Mouse (Mus musculus) hindbrain, embryonic 12.5 days (tissue): ENCODE measurements around the gene Gtf2e1. TPM values are rescaled to one million over a fixed set of nuclear protein-coding genes. Genes with fewer than 3 reads are reported as not detected.

Experiments used
- ATAC-seq: fragments of 200-750 bp; cut with Nextera tagmentation; 2 replicates; pipeline ENCODE4 v1.8.0; 2017; ENCODE audit warnings: moderate TSS enrichment; ENCODE audit not compliant: low FRiP score
- H3K27ac ChIP-seq: fragments of 300-500 bp; sonication (generic); 2 replicates; pipeline ENCODE4 v1.5.1; 2016; ENCODE audit warnings: mild to moderate bottlenecking
- H3K27me3 ChIP-seq: fragments of 300-500 bp; sonication (generic); 2 replicates; pipeline ENCODE4 v1.6.1; 2016; ENCODE audit warnings: mild to moderate bottlenecking
- H3K36me3 ChIP-seq: fragments of 300-500 bp; sonication (generic); 2 replicates; pipeline ENCODE4 v1.6.1; 2016; ENCODE audit warnings: mild to moderate bottlenecking
- H3K4me1 ChIP-seq: fragments of 300-500 bp; sonication (generic); 2 replicates; pipeline ENCODE4 v1.6.1; 2016
- H3K4me2 ChIP-seq: fragments of 300-500 bp; sonication (generic); replicated peaks from 2 replicates; pipeline ENCODE4 v1.6.1; 2016; ENCODE audit warnings: mild to moderate bottlenecking
- H3K4me3 ChIP-seq: fragments of 300-500 bp; sonication (generic); 2 replicates; pipeline ENCODE4 v1.5.1; 2016; ENCODE audit warnings: mild to moderate bottlenecking
- H3K9ac ChIP-seq: fragments of 300-500 bp; sonication (generic); 2 replicates; pipeline ENCODE4 v1.6.1; 2016; ENCODE audit warnings: mild to moderate bottlenecking, moderate library complexity
- H3K9me3 ChIP-seq: fragments of 300-500 bp; sonication (generic); replicated peaks from 2 replicates; pipeline ENCODE4 v1.6.1; 2016; ENCODE audit warnings: mild to moderate bottlenecking
- WGBS: fragments of 180-500 bp; shearing (Covaris S2); methylation state at CpG from one replicate; pipeline ENCODE4 v1.1.7; 2016; 5-methylcytosine and 5-hydroxymethylcytosine counted together
- polyA plus RNA-seq: library from polyadenylated mRNA; unstranded; fragments of >200 nt; fragmentation: Nextera tagmentation; extraction: Ambion mirVana; gene quantifications from 2 replicates; pipeline ENCODE4 v1.2.1, GENCODE M21; 2016

Gtf2e1 gene
- polyA plus RNA-seq, 1 experiment from 2014 or later = 45.1 TPM

DNA sequence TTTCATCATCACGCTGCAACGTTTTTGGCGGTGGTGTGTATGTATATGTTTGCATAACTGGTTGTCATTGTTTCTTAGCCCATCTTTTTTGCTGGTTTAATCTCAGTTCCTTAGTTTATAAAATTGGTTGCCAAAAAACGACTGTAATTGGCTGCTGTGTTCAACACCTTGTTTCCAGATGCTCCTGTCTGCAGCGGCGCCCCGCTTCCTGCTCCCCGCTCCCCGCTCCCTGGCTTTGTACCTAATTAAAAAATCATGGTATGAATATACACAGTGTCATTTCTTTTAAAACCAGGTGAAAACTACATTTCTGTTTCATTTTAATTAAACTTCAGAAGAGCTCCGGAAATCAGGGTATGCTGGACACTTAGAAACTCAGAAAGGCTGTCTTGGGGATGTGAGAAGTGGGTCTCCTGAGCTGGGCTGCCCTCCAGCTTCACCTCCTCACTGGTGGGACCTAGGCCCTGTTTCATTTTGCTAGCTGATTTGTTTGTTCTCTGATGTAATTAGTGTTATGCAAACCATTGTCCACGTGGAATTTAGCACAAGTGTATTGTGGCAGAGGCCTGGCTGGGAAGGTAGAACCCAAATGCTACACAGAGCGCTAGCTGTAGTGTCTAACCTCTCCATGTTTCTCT, 32.6 kb upstream of the Gtf2e1 start:
- H3K4me3 ChIP-seq = no peak overlapping the region
- ATAC-seq = no peak
- H3K27ac ChIP-seq = no peak overlapping the region
- WGBS = 91% methylated on average over 12 of the region's 12 CpGs
- H3K27me3 ChIP-seq = no peaks in the 10 kb centered on the region
- H3K4me1 ChIP-seq = no peaks in the 10 kb centered on the region
- H3K4me2 ChIP-seq = no peak overlapping the region
- peaks cover 9% of the 10 kb centered on the region; the same call in 1 of the 2 replicates for H3K36me3 ChIP-seq
- H3K9me3 ChIP-seq = peaks cover 4% of the 10 kb centered on the region; the same call in 1 of the 2 replicates
- no peak overlapping the region for H3K9ac ChIP-seq

DNA sequence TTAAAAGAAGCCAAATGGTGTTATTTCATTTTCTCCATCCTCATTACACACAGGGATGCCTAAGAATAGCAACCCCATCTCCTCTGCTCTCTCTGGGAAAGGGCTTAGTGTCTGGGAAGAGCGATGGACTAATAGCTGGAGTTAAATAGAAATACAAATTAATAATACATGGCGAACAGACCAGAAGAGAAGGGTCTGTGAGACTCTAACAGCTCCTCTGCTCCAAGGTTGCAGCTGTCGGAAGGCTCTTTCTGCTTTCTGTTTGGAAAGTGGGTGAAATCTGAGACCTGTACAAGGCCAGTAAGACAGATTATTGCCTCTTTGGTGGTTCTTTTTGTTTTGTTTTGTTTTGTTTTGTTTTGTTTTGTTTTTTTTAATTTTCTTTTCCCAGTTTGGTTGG, 32.0 kb upstream of the Gtf2e1 start:
- Histone ChIP-seq H3K4me1 (no peaks in the 10 kb centered on the region), H3K27me3 (no peaks in the 10 kb centered on the region), H3K9me3 (peaks cover 4% of the 10 kb centered on the region; the same call in 1 of the 2 replicates), H3K27ac (no peak overlapping the region), H3K9ac (no peak overlapping the region), H3K36me3 (peaks cover 9% of the 10 kb centered on the region; the same call in 1 of the 2 replicates), H3K4me3 (no peak overlapping the region), H3K4me2 (no peak overlapping the region)
- WGBS = 84% methylated on average over 3 of the region's 3 CpGs
- no peak for ATAC-seq

DNA sequence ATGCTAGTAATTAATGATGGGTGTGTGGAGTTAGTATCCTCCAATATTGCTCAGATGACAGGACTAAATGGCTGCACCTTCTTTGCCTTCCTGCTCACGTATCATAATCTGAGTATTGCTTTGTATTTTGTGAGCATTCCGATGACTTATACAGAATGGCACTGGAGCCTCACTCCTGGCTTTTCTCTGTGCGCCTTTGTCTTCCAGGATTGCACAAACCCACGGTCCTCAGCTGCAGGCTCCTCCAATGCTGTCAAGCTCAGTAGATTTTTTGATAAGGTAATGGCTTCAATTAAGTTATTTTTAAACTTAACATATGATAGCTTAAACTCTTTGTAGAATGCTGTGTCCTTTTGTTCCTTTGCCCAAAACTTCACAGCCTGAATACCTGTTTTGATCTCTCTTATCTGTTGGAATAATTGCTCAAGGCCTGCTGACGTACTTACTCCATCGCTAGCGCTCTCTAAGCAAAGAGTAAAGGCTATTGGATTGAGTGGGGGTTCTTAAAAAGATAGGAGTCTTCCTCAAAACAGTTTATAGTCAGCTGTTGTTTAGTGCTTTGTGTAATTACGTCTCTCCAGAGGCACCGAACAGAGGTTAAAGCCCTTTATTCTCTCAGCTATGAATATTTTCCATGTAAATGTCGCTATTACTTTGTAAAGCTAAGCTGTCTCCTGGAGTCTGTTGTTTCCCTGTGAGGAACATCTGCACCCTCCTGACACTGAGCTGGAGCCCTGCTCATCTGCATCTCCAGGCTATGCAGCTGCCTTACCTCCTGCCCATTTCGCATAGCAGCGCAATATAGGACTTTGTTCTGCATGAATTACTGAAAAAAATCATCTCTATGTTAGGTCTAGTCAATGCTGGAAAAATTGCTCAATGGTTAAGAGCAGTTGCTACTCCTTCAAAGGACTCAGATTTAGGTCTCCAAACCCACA, 27.8 kb upstream of the Gtf2e1 start:
- Histone ChIP-seq H3K4me2 (no peak overlapping the region), H3K9ac (no peak overlapping the region), H3K27me3 (no peaks in the 10 kb centered on the region), H3K4me1 (no peaks in the 10 kb centered on the region), H3K36me3 (peaks cover 2% of the 10 kb centered on the region; the same call in 1 of the 2 replicates), H3K9me3 (no peaks in the 10 kb centered on the region), H3K4me3 (no peak overlapping the region), H3K27ac (no peak overlapping the region)
- WGBS = 87% methylated on average over 12 of the region's 12 CpGs
- no peak for ATAC-seq

DNA sequence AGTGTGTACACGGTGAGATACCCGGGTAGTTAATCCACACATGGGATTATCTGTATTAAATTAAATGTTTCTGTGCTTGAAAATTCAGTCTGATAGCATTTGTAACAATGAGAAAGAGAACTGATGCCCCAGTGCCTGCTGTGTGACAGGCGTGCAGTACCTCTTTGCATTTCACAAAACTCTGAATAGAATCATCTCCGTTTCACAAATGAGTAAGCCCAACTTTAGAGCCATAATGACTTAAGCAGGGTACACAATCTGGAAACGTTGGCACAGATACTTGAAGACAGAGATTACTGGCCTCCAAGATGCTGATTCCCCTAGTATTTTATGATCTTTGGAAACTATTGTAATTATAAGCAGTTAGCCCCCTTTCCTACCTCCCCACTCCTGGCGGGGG, 26.5 kb upstream of the Gtf2e1 start:
- no peak overlapping the region for H3K9ac ChIP-seq
- no peaks in the 10 kb centered on the region for H3K4me1 ChIP-seq
- no peaks in the 10 kb centered on the region for H3K27me3 ChIP-seq
- no peaks in the 10 kb centered on the region for H3K36me3 ChIP-seq
- WGBS = 81% methylated on average over 6 of the region's 6 CpGs
- no peak for ATAC-seq
- H3K4me3 ChIP-seq = no peak overlapping the region
- no peak overlapping the region for H3K27ac ChIP-seq
- no peaks in the 10 kb centered on the region for H3K9me3 ChIP-seq
- H3K4me2 ChIP-seq = no peak overlapping the region

DNA sequence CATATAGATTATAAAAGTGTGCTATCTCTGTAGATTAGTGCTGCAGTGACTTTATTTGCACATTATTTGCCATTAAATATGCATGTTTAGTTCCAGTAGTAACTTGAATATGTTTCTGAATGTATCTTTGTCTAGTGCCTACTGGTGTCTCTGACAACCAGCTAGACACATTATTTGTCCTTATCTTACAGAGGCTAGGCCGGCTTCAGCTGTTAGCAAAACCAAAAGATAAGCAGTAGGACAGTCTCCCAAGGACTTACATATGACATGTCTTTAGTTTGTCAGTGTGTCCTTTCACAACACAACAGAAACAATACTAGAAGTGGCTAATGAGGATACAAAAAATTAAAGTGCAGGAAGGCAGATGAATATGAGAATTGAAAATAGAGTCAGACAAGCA, 25.5 kb upstream of the Gtf2e1 start:
- no peaks in the 10 kb centered on the region for H3K27me3 ChIP-seq
- no peak overlapping the region for H3K27ac ChIP-seq
- no peaks in the 10 kb centered on the region for H3K9me3 ChIP-seq
- no peak overlapping the region for H3K4me3 ChIP-seq
- ATAC-seq = no peak
- H3K9ac ChIP-seq = no peak overlapping the region
- 93% methylated on average over 1 of the region's 1 CpGs for WGBS
- no peak overlapping the region for H3K4me2 ChIP-seq
- no peaks in the 10 kb centered on the region for H3K36me3 ChIP-seq
- no peaks in the 10 kb centered on the region for H3K4me1 ChIP-seq

DNA sequence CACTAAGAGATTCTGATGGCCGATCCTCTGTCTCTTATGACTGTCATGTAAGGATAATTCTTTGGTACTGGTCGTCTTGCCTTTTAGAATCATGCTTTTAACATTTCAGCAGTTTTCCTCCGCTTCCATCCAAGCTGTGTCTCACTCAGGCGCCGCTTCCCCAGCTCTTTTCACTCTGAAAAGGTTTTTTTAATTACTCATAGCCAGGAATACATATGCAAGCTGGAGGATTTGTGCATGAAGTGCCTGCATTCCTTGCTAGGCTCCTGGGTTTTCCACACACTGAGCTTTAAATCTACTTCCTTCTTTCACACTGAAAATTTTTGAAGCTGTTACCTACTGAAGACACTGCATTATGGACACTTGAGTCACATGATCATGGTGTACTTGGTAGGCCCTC, 23.4 kb upstream of the Gtf2e1 start:
- Histone ChIP-seq H3K36me3 (peaks cover 7% of the 10 kb centered on the region; the same call in 1 of the 2 replicates), H3K9me3 (no peaks in the 10 kb centered on the region), H3K9ac (no peak overlapping the region), H3K27ac (no peak overlapping the region), H3K4me1 (no peaks in the 10 kb centered on the region), H3K4me2 (no peak overlapping the region), H3K27me3 (no peaks in the 10 kb centered on the region), H3K4me3 (no peak overlapping the region)
- WGBS = 93% methylated on average over 5 of the region's 5 CpGs
- ATAC-seq = no peak

DNA sequence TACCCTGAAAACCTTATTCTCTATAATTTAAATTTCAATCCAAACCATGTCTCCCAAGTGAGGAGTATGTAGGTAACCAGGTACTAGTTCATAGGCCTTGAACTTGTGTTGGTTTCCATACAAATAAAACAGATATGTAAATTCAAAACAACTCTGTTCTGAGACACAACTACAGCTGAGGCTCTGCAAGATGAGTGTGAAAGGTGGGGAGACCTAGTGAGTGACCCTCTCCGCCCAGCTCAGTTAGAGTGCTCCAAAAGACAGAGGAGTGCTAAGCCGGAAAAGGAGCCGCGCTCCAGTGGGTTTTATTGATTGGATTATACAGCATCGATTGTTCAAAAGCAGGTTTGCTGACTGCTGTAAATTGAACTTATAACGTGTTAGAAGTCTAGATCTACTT, 22.8 kb upstream of the Gtf2e1 start:
- WGBS = 76% methylated on average over 6 of the region's 6 CpGs
- no peak overlapping the region for H3K4me2 ChIP-seq
- H3K4me1 ChIP-seq = no peaks in the 10 kb centered on the region
- no peak overlapping the region for H3K27ac ChIP-seq
- H3K4me3 ChIP-seq = no peak overlapping the region
- no peaks in the 10 kb centered on the region for H3K27me3 ChIP-seq
- ATAC-seq = no peak
- no peak overlapping the region for H3K9ac ChIP-seq
- peaks cover 12% of the 10 kb centered on the region for H3K36me3 ChIP-seq
- H3K9me3 ChIP-seq = no peaks in the 10 kb centered on the region

DNA sequence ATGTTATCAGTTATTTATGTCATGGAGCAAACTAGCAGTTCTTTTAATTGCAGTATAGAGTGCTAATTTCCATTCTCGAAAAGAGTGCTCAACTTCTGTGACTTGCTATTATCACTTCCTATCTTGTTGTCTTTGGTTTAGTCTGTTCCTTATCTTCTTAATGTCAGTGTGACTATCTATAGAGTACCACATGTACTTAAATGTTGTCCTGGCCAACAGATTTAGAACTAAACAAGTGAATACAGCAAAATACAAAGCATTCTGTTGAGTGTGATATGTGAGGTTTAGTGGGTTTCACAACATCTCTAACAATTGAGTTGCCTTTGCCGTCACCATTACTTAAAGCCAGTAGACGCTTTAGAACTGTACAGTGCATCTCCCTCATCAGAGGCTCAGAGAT, 13.2 kb upstream of the Gtf2e1 start:
- no peak overlapping the region for H3K27ac ChIP-seq
- H3K4me2 ChIP-seq = no peak overlapping the region
- peaks cover 11% of the 10 kb centered on the region for H3K36me3 ChIP-seq
- 95% methylated on average over 3 of the region's 3 CpGs for WGBS
- 0 out of 2 replicates have a peak, but pooled peaks cover 9% of the 10 kb centered on the region for H3K4me1 ChIP-seq
- ATAC-seq = no peak
- no peaks in the 10 kb centered on the region for H3K27me3 ChIP-seq
- H3K4me3 ChIP-seq = no peak overlapping the region
- no peaks in the 10 kb centered on the region for H3K9me3 ChIP-seq
- no peak overlapping the region for H3K9ac ChIP-seq

DNA sequence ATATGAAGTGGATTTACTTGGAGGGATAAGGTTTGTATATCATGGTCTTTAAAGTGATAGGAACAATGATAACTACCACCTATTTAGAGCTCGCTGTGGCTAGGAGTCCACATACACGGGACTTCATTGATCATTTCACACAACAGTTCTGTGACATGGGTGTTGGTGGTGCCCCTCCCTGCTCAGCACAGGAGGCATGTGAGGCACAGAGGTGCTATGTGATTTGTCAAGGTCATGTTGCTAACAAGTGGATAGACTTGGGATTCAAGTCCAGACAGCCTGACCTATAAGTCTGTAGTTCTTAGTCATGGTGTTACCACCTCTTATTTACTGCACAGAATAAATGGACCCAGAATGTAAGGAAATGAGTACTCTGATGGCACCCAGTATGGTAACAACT, 11.4 kb upstream of the Gtf2e1 start:
- H3K9ac ChIP-seq = no peak overlapping the region
- no peak overlapping the region for H3K27ac ChIP-seq
- H3K4me3 ChIP-seq = no peak overlapping the region
- H3K9me3 ChIP-seq = no peaks in the 10 kb centered on the region
- no peaks in the 10 kb centered on the region for H3K27me3 ChIP-seq
- no peak for ATAC-seq
- H3K36me3 ChIP-seq = no peaks in the 10 kb centered on the region
- 0 out of 2 replicates have a peak, but pooled peaks cover 9% of the 10 kb centered on the region for H3K4me1 ChIP-seq
- no peak overlapping the region for H3K4me2 ChIP-seq
- WGBS = 84% methylated on average over 2 of the region's 2 CpGs

DNA sequence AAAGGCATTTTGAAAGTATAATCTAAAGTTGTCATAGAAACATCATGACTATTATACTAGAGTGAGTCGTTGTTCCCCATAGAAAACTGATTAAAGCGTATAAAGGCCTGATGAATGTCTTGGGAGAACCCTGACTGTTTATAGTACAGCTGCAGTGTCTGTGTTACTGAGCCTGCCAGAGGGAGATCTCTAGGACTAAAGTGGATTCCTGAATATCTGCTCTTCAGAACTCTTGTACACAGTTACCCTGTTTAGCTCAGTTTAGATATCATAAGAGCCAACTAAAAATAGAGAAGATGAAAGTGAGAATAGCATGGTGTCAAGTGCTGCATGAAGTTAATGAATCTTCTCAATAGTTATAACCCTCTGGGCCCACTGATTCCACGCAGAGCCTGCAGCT, 10.7 kb upstream of the Gtf2e1 start:
- Histone ChIP-seq H3K27ac (no peak overlapping the region; the same call in 1 of the 2 replicates), H3K9ac (no peak overlapping the region), H3K4me3 (no peak overlapping the region), H3K4me2 (no peak overlapping the region), H3K4me1 (0 out of 2 replicates have a peak, but pooled peaks cover 9% of the 10 kb centered on the region), H3K36me3 (no peaks in the 10 kb centered on the region), H3K9me3 (no peaks in the 10 kb centered on the region), H3K27me3 (no peaks in the 10 kb centered on the region)
- WGBS = 42% methylated on average over 3 of the region's 3 CpGs
- no peak; the same call in 1 of the 2 replicates for ATAC-seq

DNA sequence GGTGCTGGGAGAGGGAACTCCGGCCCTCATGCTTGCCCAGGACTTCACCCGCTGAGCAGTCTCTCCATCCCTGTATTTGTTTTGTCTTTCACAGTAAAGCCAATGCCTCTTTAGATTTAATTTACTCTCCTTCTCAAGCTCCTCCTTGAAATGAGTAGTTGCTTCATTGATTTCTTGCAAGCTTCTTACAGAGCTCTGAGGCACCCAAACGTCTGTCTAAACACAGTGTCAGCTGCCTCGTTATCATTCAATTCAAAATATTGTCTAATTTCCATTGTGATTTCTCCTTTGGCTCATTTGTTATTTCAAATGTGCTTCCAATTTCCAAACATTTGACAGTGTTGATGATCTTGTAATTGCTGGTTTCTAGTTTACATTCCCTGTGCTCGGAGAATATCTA, 6.7 kb upstream of the Gtf2e1 start:
- H3K27ac ChIP-seq = no peak overlapping the region
- WGBS = 71% methylated on average over 5 of the region's 5 CpGs

DNA sequence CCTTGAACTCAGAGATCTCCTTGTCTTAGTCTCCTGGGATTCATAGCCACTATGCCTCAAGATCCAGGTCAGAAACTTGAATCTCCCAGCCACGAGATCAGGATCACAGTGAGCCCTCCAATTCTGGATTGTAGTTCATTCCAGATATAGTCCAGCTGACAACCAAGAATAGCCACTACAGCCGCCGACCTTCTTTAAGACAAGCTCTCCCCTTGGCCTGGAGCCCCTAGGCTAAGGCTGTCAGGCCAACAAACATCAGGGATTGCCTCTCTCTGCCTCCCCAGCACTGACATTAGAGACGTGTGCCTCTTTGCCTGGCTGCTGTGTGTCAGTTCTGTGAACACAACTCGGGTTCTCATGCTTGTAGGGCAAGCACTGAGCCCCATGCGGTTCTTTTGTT, 1.2 kb upstream of the Gtf2e1 start:
- Histone ChIP-seq H3K27me3 (no peaks in the 10 kb centered on the region), H3K9ac (no peak overlapping the region)
- no peak for ATAC-seq

More for the DNA sequence above, 6.7 kb upstream of the Gtf2e1 start:
- Histone ChIP-seq H3K4me1 (0 out of 2 replicates have a peak, but pooled peaks cover 9% of the 10 kb centered on the region), H3K9ac (no peak overlapping the region), H3K4me3 (no peak overlapping the region), H3K4me2 (no peak overlapping the region), H3K27me3 (no peaks in the 10 kb centered on the region), H3K9me3 (no peaks in the 10 kb centered on the region), H3K36me3 (peaks cover 9% of the 10 kb centered on the region; the same call in 1 of the 2 replicates)
- no peak for ATAC-seq

More for the DNA sequence above, 1.2 kb upstream of the Gtf2e1 start:
- Histone ChIP-seq H3K4me2 (peak overlapping the region; percentile 68), H3K36me3 (peaks cover 9% of the 10 kb centered on the region; the same call in 1 of the 2 replicates), H3K4me1 (peaks cover 26% of the 10 kb centered on the region), H3K9me3 (no peaks in the 10 kb centered on the region), H3K27ac (no peak overlapping the region), H3K4me3 (peak overlapping the region; percentile 55; the same call in 1 of the 2 replicates)
- 88% methylated on average over 6 of the region's 6 CpGs for WGBS
